Mouse (Mus musculus): ENCODE data around the gene Erc2.

Gene Erc2

GRCm38 (mm10) chr14:28274826-28275225 lies 652.6 kb downstream of the Erc2 start:
- Histone ChIP-seq H3K36me3 (ENCODE audit: control insufficient read depth, insufficient read depth, low read length, poor library complexity, severe bottlenecking) (no peaks in the 10 kb centered on the region), H3K27me3 (ENCODE audit: control insufficient read depth, insufficient read depth, low read length, poor library complexity, severe bottlenecking) (no peaks in the 10 kb centered on the region)
- DNase-seq (ENCODE audit: low read depth, low spot score) = no peak

GRCm38 (mm10) chr14:28278951-28279350 lies 656.7 kb downstream of the Erc2 start:
- Histone ChIP-seq H3K27me3 (ENCODE audit: control insufficient read depth, insufficient read depth, low read length, poor library complexity, severe bottlenecking) (no peaks in the 10 kb centered on the region), H3K36me3 (ENCODE audit: control insufficient read depth, insufficient read depth, low read length, poor library complexity, severe bottlenecking) (no peaks in the 10 kb centered on the region)
- no peak for DNase-seq (ENCODE audit: low read depth, low spot score)

DNA sequence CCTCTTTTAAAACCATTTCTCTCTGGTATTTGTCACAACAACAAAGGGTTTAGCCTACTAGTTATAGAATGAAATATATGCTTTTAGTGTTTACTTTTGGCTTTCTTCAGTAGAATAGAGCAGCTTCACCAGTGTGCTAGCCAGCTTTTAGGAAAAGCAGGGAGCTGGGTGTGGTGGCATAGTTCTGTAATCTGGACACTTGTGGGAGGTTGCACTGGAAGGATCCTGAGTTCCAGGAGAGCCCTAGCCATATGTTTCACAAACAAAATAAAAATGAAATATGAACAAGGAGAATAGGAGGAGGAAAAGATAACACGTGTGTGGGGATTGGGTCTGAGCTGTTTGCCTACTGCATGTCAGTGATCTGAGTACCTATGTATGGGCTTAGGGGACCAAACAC lies 658.1 kb downstream of the Erc2 start:
- no peaks in the 10 kb centered on the region for H3K27me3 ChIP-seq (ENCODE audit: control insufficient read depth, insufficient read depth, low read length, poor library complexity, severe bottlenecking)
- DNase-seq (ENCODE audit: low read depth, low spot score) = no peak

GRCm38 (mm10) chr14:28283319-28284095 lies 661.3 kb downstream of the Erc2 start:
- H3K27me3 ChIP-seq (ENCODE audit: control insufficient read depth, insufficient read depth, low read length, poor library complexity, severe bottlenecking) = no peaks in the 10 kb centered on the region
- no peaks in the 10 kb centered on the region for H3K36me3 ChIP-seq (ENCODE audit: control insufficient read depth, insufficient read depth, low read length, poor library complexity, severe bottlenecking)
- no peak for DNase-seq (ENCODE audit: low read depth, low spot score)

More for the DNA sequence above, 658.1 kb downstream of the Erc2 start:
- H3K36me3 ChIP-seq (ENCODE audit: control insufficient read depth, insufficient read depth, low read length, poor library complexity, severe bottlenecking) = no peaks in the 10 kb centered on the region

DNA sequence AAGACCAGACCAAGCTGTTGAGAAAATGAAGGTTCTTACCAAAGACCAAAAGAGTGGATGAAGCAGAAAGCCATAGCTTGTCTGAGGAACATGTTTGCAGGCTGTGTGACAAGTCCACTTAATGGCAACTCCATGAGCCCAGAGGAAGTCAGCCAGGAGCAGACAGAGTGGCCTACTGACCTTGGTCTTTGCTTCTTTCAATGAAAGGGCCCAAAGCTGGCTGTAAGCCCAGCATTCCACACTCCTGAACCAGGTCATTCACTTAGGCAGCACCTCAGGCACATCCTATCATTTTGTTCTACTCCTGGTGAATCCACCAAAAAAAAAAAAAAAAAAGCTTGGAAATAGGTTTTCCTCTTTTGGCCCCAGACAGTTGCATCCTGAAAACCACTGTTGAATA lies 664.3 kb downstream of the Erc2 start:
- no peaks in the 10 kb centered on the region for H3K27me3 ChIP-seq (ENCODE audit: control insufficient read depth, insufficient read depth, low read length, poor library complexity, severe bottlenecking)
- H3K36me3 ChIP-seq (ENCODE audit: control insufficient read depth, insufficient read depth, low read length, poor library complexity, severe bottlenecking) = no peaks in the 10 kb centered on the region
- no peak for DNase-seq (ENCODE audit: low read depth, low spot score)

- no peak for DNase-seq (ENCODE audit: low read depth, low spot score)
- Histone ChIP-seq H3K36me3 (ENCODE audit: control insufficient read depth, insufficient read depth, low read length, poor library complexity, severe bottlenecking) (no peaks in the 10 kb centered on the region), H3K27me3 (ENCODE audit: control insufficient read depth, insufficient read depth, low read length, poor library complexity, severe bottlenecking) (no peaks in the 10 kb centered on the region)
Observed at GRCm38 (mm10) chr14:28288196-28288595, 666.0 kb downstream of the Erc2 start.

- H3K36me3 ChIP-seq (ENCODE audit: control insufficient read depth, insufficient read depth, low read length, poor library complexity, severe bottlenecking) = no peaks in the 10 kb centered on the region
- no peak for DNase-seq (ENCODE audit: low read depth, low spot score)
- H3K27me3 ChIP-seq (ENCODE audit: control insufficient read depth, insufficient read depth, low read length, poor library complexity, severe bottlenecking) = no peaks in the 10 kb centered on the region
Observed at GRCm38 (mm10) chr14:28288926-28289325, 666.7 kb downstream of the Erc2 start.

GRCm38 (mm10) chr14:28293921-28294320 lies 671.7 kb downstream of the Erc2 start:
- DNase-seq (ENCODE audit: low read depth, low spot score) = no peak
- no peaks in the 10 kb centered on the region for H3K27me3 ChIP-seq (ENCODE audit: control insufficient read depth, insufficient read depth, low read length, poor library complexity, severe bottlenecking)
- H3K36me3 ChIP-seq (ENCODE audit: control insufficient read depth, insufficient read depth, low read length, poor library complexity, severe bottlenecking) = no peaks in the 10 kb centered on the region

- DNase-seq (ENCODE audit: low read depth, low spot score) = no peak
- Histone ChIP-seq H3K36me3 (ENCODE audit: control insufficient read depth, insufficient read depth, low read length, poor library complexity, severe bottlenecking) (no peaks in the 10 kb centered on the region), H3K27me3 (ENCODE audit: control insufficient read depth, insufficient read depth, low read length, poor library complexity, severe bottlenecking) (no peaks in the 10 kb centered on the region)
Observed at GRCm38 (mm10) chr14:28295145-28295544, 672.9 kb downstream of the Erc2 start.

- Histone ChIP-seq H3K36me3 (ENCODE audit: control insufficient read depth, insufficient read depth, low read length, poor library complexity, severe bottlenecking) (no peaks in the 10 kb centered on the region), H3K27me3 (ENCODE audit: control insufficient read depth, insufficient read depth, low read length, poor library complexity, severe bottlenecking) (no peaks in the 10 kb centered on the region)
- no peak for DNase-seq (ENCODE audit: low read depth, low spot score)
Observed at GRCm38 (mm10) chr14:28300095-28300494, 677.9 kb downstream of the Erc2 start.

GRCm38 (mm10) chr14:28301251-28301650 lies 679.0 kb downstream of the Erc2 start:
- Histone ChIP-seq H3K27me3 (ENCODE audit: control insufficient read depth, insufficient read depth, low read length, poor library complexity, severe bottlenecking) (no peaks in the 10 kb centered on the region), H3K36me3 (ENCODE audit: control insufficient read depth, insufficient read depth, low read length, poor library complexity, severe bottlenecking) (no peaks in the 10 kb centered on the region)
- no peak for DNase-seq (ENCODE audit: low read depth, low spot score)

DNA sequence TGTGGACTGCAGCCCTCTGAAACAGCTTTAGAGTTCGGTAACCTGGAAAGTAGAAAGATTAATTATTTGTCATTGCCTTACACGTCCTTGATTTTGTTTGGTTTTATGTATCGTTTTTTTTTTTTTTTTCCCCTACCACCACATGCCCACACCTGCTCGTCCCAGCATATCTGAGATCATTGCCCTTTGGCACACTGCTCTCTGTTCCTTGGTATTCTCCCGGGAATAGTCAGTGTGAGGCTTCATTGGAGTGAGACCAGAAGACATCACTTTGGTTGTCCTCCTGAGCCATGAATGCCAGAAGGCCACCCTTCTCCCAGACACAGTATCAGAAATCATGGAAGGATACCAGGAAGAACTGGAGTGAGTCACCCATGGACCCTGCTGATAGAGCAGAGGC lies 681.9 kb downstream of the Erc2 start:
- Histone ChIP-seq H3K27me3 (ENCODE audit: control insufficient read depth, insufficient read depth, low read length, poor library complexity, severe bottlenecking) (no peaks in the 10 kb centered on the region), H3K36me3 (ENCODE audit: control insufficient read depth, insufficient read depth, low read length, poor library complexity, severe bottlenecking) (no peaks in the 10 kb centered on the region)
- no peak for DNase-seq (ENCODE audit: low read depth, low spot score)

- no peak for DNase-seq (ENCODE audit: low read depth, low spot score)
Observed at GRCm38 (mm10) chr14:28308661-28309060, 686.4 kb downstream of the Erc2 start.

GRCm38 (mm10) chr14:28316851-28317250 lies 694.6 kb downstream of the Erc2 start:
- Histone ChIP-seq H3K27me3 (ENCODE audit: control insufficient read depth, insufficient read depth, low read length, poor library complexity, severe bottlenecking) (no peaks in the 10 kb centered on the region), H3K36me3 (ENCODE audit: control insufficient read depth, insufficient read depth, low read length, poor library complexity, severe bottlenecking) (no peaks in the 10 kb centered on the region)
- DNase-seq (ENCODE audit: low read depth, low spot score) = no peak

More at GRCm38 (mm10) chr14:28308661-28309060, 686.4 kb downstream of the Erc2 start:
- no peaks in the 10 kb centered on the region for H3K36me3 ChIP-seq (ENCODE audit: control insufficient read depth, insufficient read depth, low read length, poor library complexity, severe bottlenecking)
- H3K27me3 ChIP-seq (ENCODE audit: control insufficient read depth, insufficient read depth, low read length, poor library complexity, severe bottlenecking) = no peaks in the 10 kb centered on the region

- no peak for DNase-seq (ENCODE audit: low read depth, low spot score)
- no peaks in the 10 kb centered on the region for H3K36me3 ChIP-seq (ENCODE audit: control insufficient read depth, insufficient read depth, low read length, poor library complexity, severe bottlenecking)
Observed at GRCm38 (mm10) chr14:28321916-28322534, 699.8 kb downstream of the Erc2 start.

More at GRCm38 (mm10) chr14:28321916-28322534, 699.8 kb downstream of the Erc2 start:
- H3K27me3 ChIP-seq (ENCODE audit: control insufficient read depth, insufficient read depth, low read length, poor library complexity, severe bottlenecking) = no peaks in the 10 kb centered on the region

Measured in splenic B cell, adult 2 months (primary cell).